Mouse (Mus musculus) lung, adult 2 months (tissue): ENCODE measurements at regions not wholly inside any gene's neighbourhood (a gene's known extent, or its start where the extent isn't known, plus 50 kb on each side); places are given as distances from the start of the nearest gene placed in this dataset.

Experiments
- CTCF ChIP-seq: fragments of 200-500 bp; IDR thresholded peaks from 2 replicates; pipeline ENCODE4 v1.5.1; 2011; ENCODE audit warnings: mild to moderate bottlenecking, low read length, control low read depth; ENCODE audit not compliant: insufficient read depth
- POLR2A ChIP-seq: fragments of 200-500 bp; IDR thresholded peaks from 2 replicates; pipeline ENCODE4 v1.6.1; 2011; ENCODE audit warnings: low read depth, mild to moderate bottlenecking, control low read depth, low read length, borderline replicate concordance; ENCODE audit errors: extremely low read depth

DNA sequence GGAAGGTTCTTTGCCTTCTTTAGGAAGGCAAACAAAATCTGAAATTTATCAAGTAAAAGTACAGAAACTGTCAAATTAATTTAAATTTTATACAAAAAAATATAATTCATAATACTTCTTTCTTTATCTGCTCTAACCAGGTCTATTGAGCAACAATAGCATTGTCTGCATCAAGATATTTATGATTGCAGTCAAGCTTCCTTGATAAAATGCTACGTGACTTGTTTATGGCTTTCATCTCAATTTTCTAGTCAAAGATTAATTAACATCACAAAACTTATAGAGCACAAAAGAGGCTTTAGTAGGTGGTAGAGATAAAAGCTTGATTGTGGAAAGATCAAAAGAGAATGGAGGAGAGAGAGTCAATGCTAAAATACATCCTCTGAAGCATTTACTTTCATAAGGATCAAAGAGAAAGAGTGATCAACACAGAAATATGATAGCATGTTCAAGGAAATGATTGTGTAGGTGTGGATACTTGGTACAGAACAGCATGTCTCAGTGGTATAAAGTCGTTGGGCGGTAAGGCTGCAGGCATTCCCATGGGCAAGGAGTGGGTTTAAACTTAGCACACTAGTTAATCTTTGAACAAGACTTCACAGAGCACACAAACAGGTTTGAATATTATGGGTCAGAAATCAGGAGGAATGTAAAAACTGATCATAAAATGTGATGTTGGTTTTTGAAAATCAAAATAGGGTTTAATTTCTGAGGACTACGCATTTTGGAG is 164.3 kb upstream of the Speer4f2 start:
- TF ChIP-seq CTCF (no peak), POLR2A (no peak)
